Mouse (Mus musculus): ENCODE results near the gene Cpne4. TPM values are rescaled to one million over a fixed set of nuclear protein-coding genes. Genes with fewer than 3 reads are reported as not detected.

The Cpne4 gene
- polyA plus RNA-seq, 1 experiment from 2014 or later = 4.6 TPM

GRCm38 (mm10) chr9:104710831-104711230, 163.7 kb downstream of the Cpne4 start:
- no peak overlapping the region for H3K4me2 ChIP-seq (replicated peaks)
- H3K9me3 ChIP-seq = no peaks in the 10 kb centered on the region
- WGBS = 88% methylated on average over 5 of the region's 5 CpGs
- no peak overlapping the region for H3K9ac ChIP-seq
- H3K27ac ChIP-seq = no peak overlapping the region
- H3K36me3 ChIP-seq = no peaks in the 10 kb centered on the region
- no peaks in the 10 kb centered on the region for H3K4me1 ChIP-seq
- H3K27me3 ChIP-seq (replicated peaks) = no peaks in the 10 kb centered on the region
- H3K4me3 ChIP-seq = no peak overlapping the region
- no peak for ATAC-seq (ENCODE audit: low FRiP score, low read depth)

GRCm38 (mm10) chr9:104725311-104725710, 178.2 kb downstream of the Cpne4 start:
- no peak overlapping the region for H3K27ac ChIP-seq
- no peak overlapping the region for H3K4me3 ChIP-seq
- ATAC-seq (ENCODE audit: low FRiP score, low read depth) = no peak
- no peak overlapping the region for H3K4me2 ChIP-seq (replicated peaks)
- H3K36me3 ChIP-seq = no peaks in the 10 kb centered on the region
- no peaks in the 10 kb centered on the region for H3K9me3 ChIP-seq
- WGBS = 93% methylated on average over 2 of the region's 2 CpGs
- H3K4me1 ChIP-seq = no peaks in the 10 kb centered on the region
- no peaks in the 10 kb centered on the region for H3K27me3 ChIP-seq (replicated peaks)
- H3K9ac ChIP-seq = no peak overlapping the region

DNA sequence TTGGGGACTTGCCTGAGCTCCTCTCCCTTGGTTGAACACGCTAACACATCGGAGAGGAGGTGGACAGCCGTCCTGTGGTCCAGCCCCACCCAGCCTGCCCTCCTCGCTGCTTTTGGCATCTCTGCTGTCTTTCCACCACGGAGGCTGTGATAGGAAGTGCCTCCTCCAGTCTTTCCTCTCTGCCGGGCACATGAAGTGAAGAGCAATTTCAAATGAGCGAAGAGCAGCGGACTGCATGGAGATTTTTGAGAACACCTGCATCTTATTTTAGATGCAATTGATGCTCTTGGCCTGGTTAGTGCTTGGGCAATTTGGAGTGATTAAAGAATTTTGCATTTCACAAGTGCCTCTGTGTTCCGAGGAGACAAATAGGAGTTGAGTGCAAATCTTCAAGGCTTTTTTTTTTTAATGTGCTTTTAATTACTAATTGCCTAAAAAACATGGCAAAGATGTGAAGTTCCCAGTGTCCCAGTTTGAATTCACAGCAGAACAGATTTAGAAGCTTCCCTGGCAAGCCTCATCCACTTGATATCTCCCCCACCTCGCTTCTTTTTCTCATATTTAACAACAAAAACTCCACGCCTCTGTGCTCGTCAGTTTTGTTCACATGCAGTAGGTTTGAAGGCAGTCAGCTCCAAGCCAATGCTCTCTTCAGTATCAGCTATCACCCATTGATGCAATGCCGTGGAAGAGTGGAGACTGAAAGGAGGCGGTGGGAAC, 195.7 kb downstream of the Cpne4 start:
- Histone ChIP-seq H3K4me2 (replicated peaks) (no peak overlapping the region), H3K4me1 (no peaks in the 10 kb centered on the region), H3K36me3 (no peaks in the 10 kb centered on the region), H3K27ac (no peak overlapping the region), H3K9me3 (no peaks in the 10 kb centered on the region), H3K4me3 (no peak overlapping the region), H3K9ac (no peak overlapping the region), H3K27me3 (replicated peaks) (no peaks in the 10 kb centered on the region)
- no peak for ATAC-seq (ENCODE audit: low FRiP score, low read depth)
- WGBS = 84% methylated on average over 14 of the region's 14 CpGs

GRCm38 (mm10) chr9:104755519-104755918, 208.4 kb downstream of the Cpne4 start:
- 89% methylated on average over 14 of the region's 14 CpGs for WGBS
- H3K9me3 ChIP-seq = no peaks in the 10 kb centered on the region
- H3K4me2 ChIP-seq (replicated peaks) = no peak overlapping the region
- no peaks in the 10 kb centered on the region for H3K27me3 ChIP-seq (replicated peaks)
- H3K36me3 ChIP-seq = no peaks in the 10 kb centered on the region
- no peak overlapping the region for H3K9ac ChIP-seq
- no peak overlapping the region for H3K27ac ChIP-seq
- no peak for ATAC-seq (ENCODE audit: low FRiP score, low read depth)
- no peaks in the 10 kb centered on the region for H3K4me1 ChIP-seq
- H3K4me3 ChIP-seq = no peak overlapping the region

- H3K9me3 ChIP-seq = no peaks in the 10 kb centered on the region
- WGBS = 95% methylated on average over 7 of the region's 7 CpGs
- no peaks in the 10 kb centered on the region for H3K4me1 ChIP-seq
These were observed 212.9 kb downstream of the Cpne4 start for GRCm38 (mm10) chr9:104760031-104760430.

GRCm38 (mm10) chr9:104776198-104776815, 229.2 kb downstream of the Cpne4 start:
- Histone ChIP-seq H3K9me3 (no peaks in the 10 kb centered on the region), H3K4me1 (no peaks in the 10 kb centered on the region), H3K27ac (no peak overlapping the region), H3K4me2 (replicated peaks) (no peak overlapping the region), H3K27me3 (replicated peaks) (no peaks in the 10 kb centered on the region), H3K36me3 (no peaks in the 10 kb centered on the region), H3K4me3 (no peak overlapping the region), H3K9ac (no peak overlapping the region)
- no peak for ATAC-seq (ENCODE audit: low FRiP score, low read depth)
- 84% methylated on average over 7 of the region's 7 CpGs for WGBS

More at GRCm38 (mm10) chr9:104760031-104760430, 212.9 kb downstream of the Cpne4 start:
- Histone ChIP-seq H3K4me2 (replicated peaks) (no peak overlapping the region), H3K27ac (no peak overlapping the region), H3K27me3 (replicated peaks) (no peaks in the 10 kb centered on the region), H3K36me3 (no peaks in the 10 kb centered on the region), H3K9ac (no peak overlapping the region), H3K4me3 (no peak overlapping the region)
- ATAC-seq (ENCODE audit: low FRiP score, low read depth) = no peak

- H3K36me3 ChIP-seq = no peaks in the 10 kb centered on the region
- no peak overlapping the region for H3K9ac ChIP-seq
- 76% methylated on average over 3 of the region's 3 CpGs for WGBS
- no peak overlapping the region for H3K4me3 ChIP-seq
- H3K27ac ChIP-seq = no peak overlapping the region
- no peaks in the 10 kb centered on the region for H3K9me3 ChIP-seq
- no peak overlapping the region for H3K4me2 ChIP-seq (replicated peaks)
- H3K4me1 ChIP-seq = no peaks in the 10 kb centered on the region
- no peaks in the 10 kb centered on the region for H3K27me3 ChIP-seq (replicated peaks)
- no peak for ATAC-seq (ENCODE audit: low FRiP score, low read depth)
These were observed 230.0 kb downstream of the Cpne4 start for GRCm38 (mm10) chr9:104777135-104777534.

- ATAC-seq (ENCODE audit: low FRiP score, low read depth) = no peak
- Histone ChIP-seq H3K9me3 (no peaks in the 10 kb centered on the region), H3K4me3 (no peak overlapping the region), H3K4me2 (replicated peaks) (no peak overlapping the region), H3K27ac (no peak overlapping the region), H3K9ac (no peak overlapping the region), H3K4me1 (no peaks in the 10 kb centered on the region), H3K36me3 (no peaks in the 10 kb centered on the region), H3K27me3 (replicated peaks) (no peaks in the 10 kb centered on the region)
- WGBS = 71% methylated on average over 5 of the region's 5 CpGs
These were observed 230.7 kb downstream of the Cpne4 start for GRCm38 (mm10) chr9:104777780-104778179.

DNA sequence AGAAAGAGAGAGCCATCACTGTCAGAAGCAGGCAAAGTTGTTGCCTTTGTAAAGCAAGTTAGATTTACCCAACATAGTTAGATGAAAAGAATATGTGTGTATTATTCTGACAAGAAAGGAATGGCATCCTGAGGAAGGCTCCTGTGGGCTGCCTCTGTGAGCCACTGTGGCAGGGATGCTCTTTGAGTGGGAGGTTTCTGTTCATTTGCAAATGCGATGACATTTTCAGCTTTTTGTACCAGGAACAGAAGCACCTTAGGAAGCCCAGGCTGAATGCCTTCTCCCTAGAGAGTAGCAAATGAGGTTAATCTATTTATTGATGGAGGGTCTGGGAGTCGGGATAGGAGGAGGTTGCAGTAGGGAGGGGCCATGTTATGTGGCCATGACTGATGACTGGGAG, 249.5 kb downstream of the Cpne4 start:
- no peaks in the 10 kb centered on the region for H3K27me3 ChIP-seq (replicated peaks)
- no peaks in the 10 kb centered on the region for H3K9me3 ChIP-seq
- H3K4me2 ChIP-seq (replicated peaks) = no peak overlapping the region
- H3K4me3 ChIP-seq = no peak overlapping the region
- no peaks in the 10 kb centered on the region for H3K36me3 ChIP-seq
- 7% methylated on average over 2 of the region's 2 CpGs for WGBS
- no peak overlapping the region for H3K9ac ChIP-seq
- ATAC-seq (ENCODE audit: low FRiP score, low read depth) = no peak
- no peak overlapping the region for H3K27ac ChIP-seq
- H3K4me1 ChIP-seq = no peaks in the 10 kb centered on the region

DNA sequence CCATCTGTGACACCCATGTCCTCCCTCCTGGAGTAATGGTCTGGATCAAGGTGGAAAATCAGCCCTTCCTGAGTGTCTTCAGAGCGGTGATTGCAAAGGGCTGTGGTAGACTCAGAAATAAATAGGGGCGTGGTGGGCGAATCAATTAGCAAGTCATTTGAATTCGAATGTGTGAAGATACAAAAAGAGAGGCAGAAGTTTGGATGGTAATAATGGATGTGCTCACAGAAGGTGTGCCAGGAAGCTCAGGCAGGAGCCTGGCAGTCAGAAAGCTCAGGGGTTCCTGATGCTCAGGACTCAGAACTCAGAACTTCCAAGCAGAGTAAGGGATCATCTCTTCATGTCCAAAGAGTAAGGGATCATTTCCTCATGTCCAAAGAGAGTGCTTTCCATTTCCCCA, 257.7 kb downstream of the Cpne4 start:
- Histone ChIP-seq H3K4me2 (replicated peaks) (no peak overlapping the region), H3K36me3 (no peaks in the 10 kb centered on the region), H3K27ac (no peak overlapping the region), H3K9ac (no peak overlapping the region), H3K9me3 (no peaks in the 10 kb centered on the region), H3K27me3 (replicated peaks) (no peaks in the 10 kb centered on the region), H3K4me3 (no peak overlapping the region), H3K4me1 (no peaks in the 10 kb centered on the region)
- no peak for ATAC-seq (ENCODE audit: low FRiP score, low read depth)
- WGBS = 76% methylated on average over 4 of the region's 4 CpGs

GRCm38 (mm10) chr9:104814681-104815080, 267.6 kb downstream of the Cpne4 start:
- H3K36me3 ChIP-seq = no peaks in the 10 kb centered on the region
- H3K4me1 ChIP-seq = no peaks in the 10 kb centered on the region
- no peak overlapping the region for H3K9ac ChIP-seq
- H3K4me3 ChIP-seq = no peak overlapping the region
- no peaks in the 10 kb centered on the region for H3K9me3 ChIP-seq
- 86% methylated on average over 2 of the region's 2 CpGs for WGBS
- H3K27me3 ChIP-seq (replicated peaks) = no peaks in the 10 kb centered on the region
- no peak for ATAC-seq (ENCODE audit: low FRiP score, low read depth)
- H3K4me2 ChIP-seq (replicated peaks) = no peak overlapping the region
- no peak overlapping the region for H3K27ac ChIP-seq

GRCm38 (mm10) chr9:104828646-104829045, 281.6 kb downstream of the Cpne4 start:
- WGBS = 74% methylated on average over 3 of the region's 3 CpGs
- Histone ChIP-seq H3K9me3 (no peaks in the 10 kb centered on the region), H3K27ac (no peak overlapping the region), H3K9ac (no peak overlapping the region), H3K4me3 (no peak overlapping the region), H3K27me3 (replicated peaks) (no peaks in the 10 kb centered on the region), H3K4me1 (no peaks in the 10 kb centered on the region), H3K4me2 (replicated peaks) (no peak overlapping the region), H3K36me3 (no peaks in the 10 kb centered on the region)
- ATAC-seq (ENCODE audit: low FRiP score, low read depth) = no peak
